Comparison of ENCODE assay signal across 29 mouse cellular contexts in the genomic region with DNA sequence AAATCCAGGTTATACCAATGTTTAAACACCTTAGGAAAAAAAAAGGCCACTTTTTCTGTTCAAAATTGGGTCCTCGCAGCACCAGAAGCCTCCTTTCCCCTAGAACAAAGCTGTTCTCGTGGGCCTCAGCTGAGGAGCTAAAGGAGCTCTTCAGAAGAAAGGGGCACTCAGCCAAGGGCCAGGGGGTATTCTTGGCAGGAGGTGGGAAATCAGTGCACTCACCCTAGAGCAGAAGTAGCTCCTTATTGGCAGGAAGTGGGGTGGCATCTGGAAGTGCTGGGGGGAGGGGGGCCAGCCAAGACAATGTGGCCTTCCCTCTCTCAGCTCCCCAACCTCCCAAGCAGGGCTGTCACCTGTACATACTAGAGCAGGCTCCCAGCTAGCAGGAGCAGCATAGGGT. TPM values are rescaled to one million over a fixed set of nuclear protein-coding genes. Genes with fewer than 3 reads are reported as not detected.
DNase-seq lines count a peak whose midpoint lies in the region; ATAC-seq and TF ChIP-seq lines count a peak whose summit lies in the region.
"Had no signal": no experiment of that assay in that cellular context is flagged by ENCODE, and none has a peak within 500 bp of the region (broad histone marks: within the 10 kb centered on the region; RNA-seq: fewer than 3 reads in every experiment).

No protein-coding gene starts in this region.

- H3K4me3 ChIP-seq in hindbrain, embryonic 16.5 days (ENCODE audit: low read length) = no peak overlapping the region
- H3K4me3 ChIP-seq in hindbrain, embryonic 12.5 days = no peak overlapping the region
- H3K4me3 ChIP-seq in embryonic fibroblast, embryonic 13.5 days (ENCODE audit: insufficient read depth, low read length) = no peak overlapping the region
- H3K4me3 ChIP-seq in gastrocnemius, adult 2 months = no peak overlapping the region
- H3K4me3 ChIP-seq: heart, embryonic 15.5 days; kidney, embryonic 15.5 days; limb, embryonic 13.5 days; midbrain, embryonic 12.5 days had no signal

- H3K4me2 ChIP-seq in hindbrain, embryonic 16.5 days (ENCODE audit: low read length) = no peak overlapping the region
- no peak overlapping the region for H3K4me2 ChIP-seq in hindbrain, embryonic 12.5 days (replicated peaks)
- H3K4me2 ChIP-seq: heart, embryonic 15.5 days; kidney, embryonic 15.5 days; limb, embryonic 13.5 days; midbrain, embryonic 12.5 days had no signal

- 62% methylated on average over 2 of the region's 2 CpGs for WGBS in hindbrain, embryonic 16.5 days
- WGBS in hindbrain, embryonic 12.5 days = 80% methylated on average over 2 of the region's 2 CpGs

- H3K9ac ChIP-seq in hindbrain, embryonic 16.5 days (ENCODE audit: low read depth, low read length) = no peak overlapping the region
- H3K9ac ChIP-seq in hindbrain, embryonic 12.5 days = no peak overlapping the region
- H3K9ac ChIP-seq: heart, embryonic 15.5 days; kidney, embryonic 15.5 days; limb, embryonic 13.5 days; liver, embryonic 14.5 days; midbrain, embryonic 12.5 days had no signal

- H3K4me1 ChIP-seq in hindbrain, embryonic 16.5 days (ENCODE audit: control insufficient read depth, insufficient read depth, low read depth, low read length) = no peaks in the 10 kb centered on the region; the same call in 1 of the 2 replicates
- H3K4me1 ChIP-seq in hindbrain, embryonic 12.5 days = no peaks in the 10 kb centered on the region
- peaks cover 6% of the 10 kb centered on the region; the same call in 1 of the 2 replicates for H3K4me1 ChIP-seq in embryonic fibroblast, embryonic 13.5 days (ENCODE audit: control insufficient read depth, insufficient read depth, low read length)
- H3K4me1 ChIP-seq: limb, embryonic 13.5 days; midbrain, embryonic 12.5 days had no signal

- no peaks in the 10 kb centered on the region for H3K27me3 ChIP-seq in hindbrain, embryonic 16.5 days (replicated peaks; ENCODE audit: control insufficient read depth, insufficient read depth, low read length)
- H3K27me3 ChIP-seq in hindbrain, embryonic 12.5 days = no peaks in the 10 kb centered on the region
- H3K27me3 ChIP-seq: heart, embryonic 15.5 days; kidney, embryonic 15.5 days; limb, embryonic 13.5 days; midbrain, embryonic 12.5 days; Patski had no signal

- DNase-seq in cerebellum, postnatal 10 days = peak; percentile 84 to 90
- DNase-seq in cerebellum, adult 11 months = no peak
- DNase-seq in lung, postnatal 14 days = peak; percentile 55
- no peak for DNase-seq in thymus, postnatal 4 days
- no peak for DNase-seq in gastrocnemius, adult 2 months
- DNase-seq: adrenal gland, postnatal 25 days; cerebellum, adult 9-10 months; embryo, embryonic 11 days; gastrocnemius, postnatal 36 days; heart, postnatal 4 days; kidney, postnatal 4 days; right cerebral cortex, postnatal 14 days had no signal

- no peaks in the 10 kb centered on the region for H3K9me3 ChIP-seq in hindbrain, embryonic 16.5 days (ENCODE audit: control insufficient read depth, low read length)
- no peaks in the 10 kb centered on the region for H3K9me3 ChIP-seq in hindbrain, embryonic 12.5 days (replicated peaks)
- H3K9me3 ChIP-seq: heart, embryonic 15.5 days; kidney, embryonic 15.5 days; limb, embryonic 13.5 days; midbrain, embryonic 12.5 days had no signal

- TF ChIP-seq CTCF in embryonic fibroblast, embryonic 13.5 days (IDR thresholded peaks at IDR 0.05; ENCODE audit: borderline replicate concordance, insufficient read depth, low read length) = no peak
- TF ChIP-seq CTCF in gastrocnemius, adult 2 months (IDR thresholded peaks at IDR 0.05) = no peak

- peaks cover 61% of the 10 kb centered on the region for H3K36me3 ChIP-seq in hindbrain, embryonic 16.5 days (ENCODE audit: control insufficient read depth, insufficient read depth, low read length)
- peaks cover 98% of the 10 kb centered on the region for H3K36me3 ChIP-seq in hindbrain, embryonic 12.5 days

- intact Hi-C loops in gastrocnemius, adult 2 months (cut with DNase I) = no loop called here

- TF ChIP-seq POLR2A in embryonic fibroblast, embryonic 13.5 days (IDR thresholded peaks at IDR 0.05; ENCODE audit: low read depth, low read length) = no peak

- ATAC-seq in hindbrain, embryonic 16.5 days = no peak
- no peak for ATAC-seq in hindbrain, embryonic 12.5 days (ENCODE audit: low FRiP score)
- ATAC-seq: CD4-positive, CD25-positive, alpha-beta regulatory T cell, adult 4 months; intestine, embryonic 16.5 days; Patski had no signal

- 0 out of 2 replicates have a peak overlapping the region, but pooled peaks have one; percentile 13 for H3K27ac ChIP-seq in hindbrain, embryonic 16.5 days (ENCODE audit: low read depth, low read length)
- H3K27ac ChIP-seq in hindbrain, embryonic 12.5 days = no peak overlapping the region
- H3K27ac ChIP-seq in embryonic fibroblast, embryonic 13.5 days (ENCODE audit: insufficient read depth, low read length) = peak overlapping the region; percentile 91
- no peak overlapping the region for H3K27ac ChIP-seq in gastrocnemius, adult 2 months
- H3K27ac ChIP-seq: heart, embryonic 15.5 days; kidney, embryonic 15.5 days; limb, embryonic 13.5 days; liver, embryonic 14.5 days; midbrain, embryonic 12.5 days had no signal

RNA-seq across cellular contexts. Expression of gene Tnfaip1, which starts 11.3 kb away (rescaled TPM):
- polyA plus RNA-seq in hindbrain, embryonic 16.5 days (2015; fragmentation: Nextera tagmentation; extraction: Ambion mirVana) = 69.3 and 70.8 TPM in 2 replicates
- 59.8 and 61.4 TPM in 2 replicates for polyA plus RNA-seq in hindbrain, embryonic 12.5 days (2016; fragmentation: Nextera tagmentation; extraction: Ambion mirVana)
- polyA plus RNA-seq in embryonic fibroblast, embryonic 13.5 days (2011; ENCODE audit: insufficient read length, low read depth, missing spikeins) = 78.3 and 92.0 TPM in 2 replicates
- 10 to 100 TPM; 45.7 to 49.8 TPM for total RNA-seq in gastrocnemius, adult 2 months (2021)

RNA-seq across cellular contexts. Expression of gene Ift20, which starts 11.3 kb away (rescaled TPM):
- polyA plus RNA-seq in hindbrain, embryonic 16.5 days (2015; fragmentation: Nextera tagmentation; extraction: Ambion mirVana) = 118 and 124 TPM in 2 replicates
- polyA plus RNA-seq in hindbrain, embryonic 12.5 days (2016; fragmentation: Nextera tagmentation; extraction: Ambion mirVana) = 108 and 127 TPM in 2 replicates
- polyA plus RNA-seq in embryonic fibroblast, embryonic 13.5 days (2011; ENCODE audit: insufficient read length, low read depth, missing spikeins) = 56.8 and 66.1 TPM in 2 replicates
- total RNA-seq in gastrocnemius, adult 2 months (2021) = 10 to 100 TPM; 17.8 to 21.6 TPM

RNA-seq across cellular contexts. Expression of gene Poldip2, which starts 12.8 kb away (rescaled TPM):
- polyA plus RNA-seq in hindbrain, embryonic 16.5 days (2015; fragmentation: Nextera tagmentation; extraction: Ambion mirVana) = 189 and 196 TPM in 2 replicates
- 166 and 176 TPM in 2 replicates for polyA plus RNA-seq in hindbrain, embryonic 12.5 days (2016; fragmentation: Nextera tagmentation; extraction: Ambion mirVana)
- 61.9 and 68.9 TPM in 2 replicates for polyA plus RNA-seq in embryonic fibroblast, embryonic 13.5 days (2011; ENCODE audit: insufficient read length, low read depth, missing spikeins)
- total RNA-seq in gastrocnemius, adult 2 months (2021) = 100 to 1,000 TPM in 1 of 2 experiments, 10 to 100 TPM in 1; 98.0 to 113 TPM

RNA-seq across cellular contexts. Expression of gene Tmem199, which starts 12.9 kb away (rescaled TPM):
- polyA plus RNA-seq in hindbrain, embryonic 16.5 days (2015; fragmentation: Nextera tagmentation; extraction: Ambion mirVana) = 87.9 and 95.5 TPM in 2 replicates
- polyA plus RNA-seq in hindbrain, embryonic 12.5 days (2016; fragmentation: Nextera tagmentation; extraction: Ambion mirVana) = 75.2 and 81.1 TPM in 2 replicates
- 16.6 and 19.5 TPM in 2 replicates for polyA plus RNA-seq in embryonic fibroblast, embryonic 13.5 days (2011; ENCODE audit: insufficient read length, low read depth, missing spikeins)
- total RNA-seq in gastrocnemius, adult 2 months (2021) = 10 to 100 TPM; 11.9 to 13.0 TPM

RNA-seq across cellular contexts. Expression of gene Sebox, which starts 21.6 kb away (rescaled TPM):
- 0.11 and 0.20 TPM in 2 replicates for polyA plus RNA-seq in hindbrain, embryonic 16.5 days (2015; fragmentation: Nextera tagmentation; extraction: Ambion mirVana)
- polyA plus RNA-seq in hindbrain, embryonic 12.5 days (2016; fragmentation: Nextera tagmentation; extraction: Ambion mirVana) = not detected in 2 replicates
- not detected in 2 replicates for polyA plus RNA-seq in embryonic fibroblast, embryonic 13.5 days (2011; ENCODE audit: insufficient read length, low read depth, missing spikeins)
- total RNA-seq in gastrocnemius, adult 2 months (2021) = not detected
- total RNA-seq: adrenal gland, postnatal 25 days; gastrocnemius, postnatal 36 days; heart, adult 8-10 months; heart, postnatal 4 days; megakaryocyte progenitor cell, adult 5-6 weeks; neutrophil, adult 5-6 weeks had no signal
- polyA plus RNA-seq: CD4-positive, CD25-positive, alpha-beta regulatory T cell, adult 4 months; heart, embryonic 15.5 days; intestine, embryonic 16.5 days; kidney, embryonic 15.5 days; limb, embryonic 13.5 days; midbrain, embryonic 12.5 days; Patski; spleen, adult 2 months; stomach, embryonic 14.5 days; urinary bladder, adult 2 months had no signal

Comparison
In these comparisons a context has a peak if more than half of its experiments do, and no peak if none do; other contexts are left out.
1. DNase-seq: peak in cerebellum, postnatal 10 days (2 of 2) and lung, postnatal 14 days (single experiment); none in cerebellum, adult 11 months (single experiment), thymus, postnatal 4 days (single experiment) and gastrocnemius, adult 2 months (single experiment).
2. H3K27ac ChIP-seq: peak in hindbrain, embryonic 16.5 days (single experiment) and embryonic fibroblast, embryonic 13.5 days (single experiment); none in hindbrain, embryonic 12.5 days (single experiment) and gastrocnemius, adult 2 months (single experiment).